Mouse (Mus musculus): ENCODE measurements around the gene Asah2.

DNA sequence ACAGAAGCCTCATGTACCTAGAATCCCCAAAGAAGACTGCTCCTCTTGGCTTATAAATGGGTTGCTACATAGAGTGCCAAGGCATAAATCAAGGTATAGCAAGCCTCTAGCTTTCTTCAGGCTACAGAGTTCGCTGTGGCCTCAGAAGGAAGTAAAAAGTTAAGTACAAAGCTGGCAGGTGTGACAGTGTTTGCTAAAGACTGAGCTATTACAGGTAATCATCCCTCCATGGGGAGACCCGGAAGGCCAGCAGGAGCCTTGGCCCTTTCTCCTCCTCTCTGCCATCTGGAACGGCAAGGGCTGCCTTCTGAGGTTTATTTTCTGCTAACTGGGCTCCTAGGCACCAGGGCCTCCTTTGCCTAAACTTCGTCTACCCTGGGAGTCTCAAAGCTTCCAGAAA is 3.8 kb downstream of the Asah2 start:
- TF ChIP-seq POLR2A (IDR thresholded peaks at IDR 0.05; ENCODE audit: insufficient read depth, low read depth, low read length), result no peak
- TF ChIP-seq CTCF (IDR thresholded peaks at IDR 0.05; ENCODE audit: insufficient read depth, low read depth, low read length), result no peak
